Mouse (Mus musculus): Measurements from ENCODE around the gene Troap.

DNA sequence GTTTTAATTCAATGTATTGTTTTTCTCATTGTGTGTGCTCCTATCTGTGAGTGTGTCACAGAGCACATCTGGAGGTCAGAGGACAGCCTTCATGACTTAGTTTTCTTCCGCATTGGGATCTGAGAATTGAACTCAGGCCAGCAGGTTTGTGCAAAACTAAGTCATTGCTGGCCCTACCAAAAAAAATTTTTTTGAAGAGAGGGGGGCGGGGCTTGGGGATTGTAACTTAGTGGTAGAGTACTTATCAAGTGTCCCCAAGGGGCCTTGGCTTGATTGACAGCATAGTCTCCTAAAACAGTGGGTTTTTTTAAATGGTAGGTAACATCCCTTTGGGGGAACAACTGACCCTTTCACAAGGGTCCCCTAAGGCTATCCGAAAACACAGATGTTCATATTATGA, 36.8 kb downstream of the Troap start:
- TF ChIP-seq CTCF (IDR thresholded peaks at IDR 0.05; ENCODE audit: low read depth) (no peak), EP300 (optimal IDR thresholded peaks at IDR 0.05) (no peak)

Data from stomach, postnatal 0 days (tissue).